In genomic region chr2:115460882-115461151, GRCm38 (mm10) we compare ENCODE assay signal across 25 mouse cellular contexts.
DNase-seq lines count a peak whose midpoint lies in the region; ATAC-seq and TF ChIP-seq lines count a peak whose summit lies in the region.
"Had no signal": no experiment of that assay in that cellular context is flagged by ENCODE, and none has a peak within 500 bp of the region (broad histone marks: within the 10 kb centered on the region; RNA-seq: fewer than 3 reads in every experiment).

No protein-coding gene starts in this region.

- H3K4me1 ChIP-seq in hindbrain, embryonic 11.5 days (replicated peaks; ENCODE audit: control insufficient read depth, insufficient read depth, low read length) = no peaks in the 10 kb centered on the region
- H3K4me1 ChIP-seq in hindbrain, postnatal 0 days (ENCODE audit: insufficient read depth, low read length) = no peaks in the 10 kb centered on the region
- H3K4me1 ChIP-seq in midbrain, embryonic 14.5 days (ENCODE audit: control insufficient read depth, insufficient read depth, low read length) = 0 out of 2 replicates have a peak, but pooled peaks cover 4% of the 10 kb centered on the region
- no peaks in the 10 kb centered on the region; the same call in 1 of the 2 replicates for H3K4me1 ChIP-seq in midbrain, embryonic 16.5 days (ENCODE audit: control insufficient read depth, insufficient read depth, low read length)
- H3K4me1 ChIP-seq in forebrain, embryonic 12.5 days = peaks cover 19% of the 10 kb centered on the region
- no peaks in the 10 kb centered on the region for H3K4me1 ChIP-seq in hindbrain, embryonic 16.5 days (ENCODE audit: control insufficient read depth, insufficient read depth, low read depth, low read length)
- H3K4me1 ChIP-seq: limb, embryonic 12.5 days; liver, embryonic 12.5 days; stomach, embryonic 15.5 days had no signal

- peak; percentile 63; the same call in 1 of the 2 replicates for ATAC-seq in hindbrain, embryonic 11.5 days (ENCODE audit: low FRiP score)
- ATAC-seq in hindbrain, postnatal 0 days = no peak
- peak; percentile 6; the same call in 1 of the 2 replicates for ATAC-seq in midbrain, embryonic 14.5 days (ENCODE audit: low FRiP score, low TSS enrichment)
- no peak; the same call in none of the 2 replicates for ATAC-seq in midbrain, embryonic 16.5 days
- no peak for ATAC-seq in forebrain, embryonic 12.5 days (ENCODE audit: low FRiP score)
- ATAC-seq in hindbrain, embryonic 16.5 days = peak; percentile 27; the same call in 1 of the 2 replicates
- ATAC-seq: CD4-positive, CD25-positive, alpha-beta regulatory T cell, adult 4 months; liver, embryonic 12.5 days had no signal

- no peak overlapping the region for H3K27ac ChIP-seq in hindbrain, embryonic 11.5 days (ENCODE audit: low read depth, low read length)
- no peak overlapping the region for H3K27ac ChIP-seq in hindbrain, postnatal 0 days
- no peak overlapping the region for H3K27ac ChIP-seq in midbrain, embryonic 14.5 days (replicated peaks; ENCODE audit: low read depth, low read length)
- H3K27ac ChIP-seq in midbrain, embryonic 16.5 days (ENCODE audit: low read length) = no peak overlapping the region
- peak overlapping the region; percentile 42; the same call in 1 of the 2 replicates for H3K27ac ChIP-seq in forebrain, embryonic 12.5 days
- no peak overlapping the region for H3K27ac ChIP-seq in hindbrain, embryonic 16.5 days (ENCODE audit: low read depth, low read length)
- H3K27ac ChIP-seq: embryonic facial prominence, embryonic 13.5 days; gastrocnemius, adult 2 months; limb, embryonic 12.5 days; liver, embryonic 12.5 days had no signal

- no peak overlapping the region for H3K4me3 ChIP-seq in hindbrain, embryonic 11.5 days (ENCODE audit: low read depth, low read length)
- H3K4me3 ChIP-seq in hindbrain, postnatal 0 days (ENCODE audit: low read length) = no peak overlapping the region
- no peak overlapping the region for H3K4me3 ChIP-seq in midbrain, embryonic 14.5 days (replicated peaks; ENCODE audit: low read depth, low read length)
- no peak overlapping the region for H3K4me3 ChIP-seq in midbrain, embryonic 16.5 days (ENCODE audit: low read depth, low read length)
- H3K4me3 ChIP-seq in forebrain, embryonic 12.5 days (replicated peaks) = no peak overlapping the region
- H3K4me3 ChIP-seq in hindbrain, embryonic 16.5 days (ENCODE audit: low read length) = no peak overlapping the region
- H3K4me3 ChIP-seq: embryonic facial prominence, embryonic 13.5 days; erythroblast, embryonic 14.5 days; gastrocnemius, adult 2 months; limb, embryonic 12.5 days; liver, embryonic 12.5 days; stomach, embryonic 15.5 days had no signal

- no peaks in the 10 kb centered on the region for H3K9me3 ChIP-seq in hindbrain, embryonic 11.5 days (ENCODE audit: control insufficient read depth, low read length)
- no peaks in the 10 kb centered on the region for H3K9me3 ChIP-seq in hindbrain, postnatal 0 days (ENCODE audit: low read length)
- no peaks in the 10 kb centered on the region for H3K9me3 ChIP-seq in midbrain, embryonic 14.5 days (ENCODE audit: control insufficient read depth, low read length)
- no peaks in the 10 kb centered on the region for H3K9me3 ChIP-seq in midbrain, embryonic 16.5 days (replicated peaks; ENCODE audit: control insufficient read depth, low read length, poor library complexity, severe bottlenecking)
- no peaks in the 10 kb centered on the region for H3K9me3 ChIP-seq in forebrain, embryonic 12.5 days
- no peaks in the 10 kb centered on the region for H3K9me3 ChIP-seq in hindbrain, embryonic 16.5 days (ENCODE audit: control insufficient read depth, low read length)
- H3K9me3 ChIP-seq: embryonic facial prominence, embryonic 13.5 days; limb, embryonic 12.5 days; liver, embryonic 12.5 days; stomach, embryonic 15.5 days had no signal

- H3K4me2 ChIP-seq in hindbrain, embryonic 11.5 days (replicated peaks; ENCODE audit: low read depth, low read length) = no peak overlapping the region
- no peak overlapping the region for H3K4me2 ChIP-seq in hindbrain, postnatal 0 days (ENCODE audit: low read depth, low read length)
- H3K4me2 ChIP-seq in midbrain, embryonic 14.5 days (ENCODE audit: low read length) = no peak overlapping the region
- no peak overlapping the region for H3K4me2 ChIP-seq in midbrain, embryonic 16.5 days (ENCODE audit: low read length)
- H3K4me2 ChIP-seq in forebrain, embryonic 12.5 days = no peak overlapping the region
- H3K4me2 ChIP-seq in hindbrain, embryonic 16.5 days (ENCODE audit: low read length) = no peak overlapping the region
- H3K4me2 ChIP-seq: embryonic facial prominence, embryonic 13.5 days; limb, embryonic 12.5 days; liver, embryonic 12.5 days; stomach, embryonic 15.5 days had no signal

- DNase-seq in hindbrain, embryonic 11.5 days (ENCODE audit: low spot score) = no peak
- no peak for DNase-seq in hindbrain, postnatal 0 days (ENCODE audit: low spot score)
- no peak for DNase-seq in midbrain, embryonic 14.5 days
- no peak for DNase-seq in spleen, adult 18-20 months
- DNase-seq: adrenal gland, postnatal 14 days; cerebellum, adult 8-10 months; cerebellum, postnatal 36 days; embryo, embryonic 11 days; gastrocnemius, adult 2 months; heart, postnatal 4 days; kidney, postnatal 36 days; lung, adult 2 months; retina, postnatal 1 day; right cerebral cortex, postnatal 25 days; thymus, adult 2 months; thymus, postnatal 4 days had no signal

- H3K9ac ChIP-seq in hindbrain, embryonic 11.5 days (ENCODE audit: low read depth, low read length) = no peak overlapping the region
- H3K9ac ChIP-seq in hindbrain, postnatal 0 days (replicated peaks; ENCODE audit: low read length) = no peak overlapping the region
- H3K9ac ChIP-seq in midbrain, embryonic 14.5 days (replicated peaks; ENCODE audit: low read length) = no peak overlapping the region
- H3K9ac ChIP-seq in midbrain, embryonic 16.5 days (ENCODE audit: low read depth, low read length) = no peak overlapping the region
- H3K9ac ChIP-seq in forebrain, embryonic 12.5 days = no peak overlapping the region
- H3K9ac ChIP-seq in hindbrain, embryonic 16.5 days (ENCODE audit: low read depth, low read length) = no peak overlapping the region
- H3K9ac ChIP-seq: embryonic facial prominence, embryonic 13.5 days; limb, embryonic 12.5 days; liver, embryonic 12.5 days; stomach, embryonic 15.5 days had no signal

- no peaks in the 10 kb centered on the region for H3K27me3 ChIP-seq in hindbrain, embryonic 11.5 days (ENCODE audit: control insufficient read depth, insufficient read depth, low read length)
- no peaks in the 10 kb centered on the region for H3K27me3 ChIP-seq in hindbrain, postnatal 0 days (ENCODE audit: insufficient read depth, low read length)
- no peaks in the 10 kb centered on the region for H3K27me3 ChIP-seq in midbrain, embryonic 14.5 days (ENCODE audit: control insufficient read depth, insufficient read depth, low read length)
- H3K27me3 ChIP-seq in midbrain, embryonic 16.5 days (ENCODE audit: control insufficient read depth, insufficient read depth, low read depth, low read length) = no peaks in the 10 kb centered on the region
- no peaks in the 10 kb centered on the region for H3K27me3 ChIP-seq in forebrain, embryonic 12.5 days
- H3K27me3 ChIP-seq in hindbrain, embryonic 16.5 days (replicated peaks; ENCODE audit: control insufficient read depth, insufficient read depth, low read length) = no peaks in the 10 kb centered on the region
- H3K27me3 ChIP-seq: embryonic facial prominence, embryonic 13.5 days; limb, embryonic 12.5 days; liver, embryonic 12.5 days; stomach, embryonic 15.5 days had no signal

- H3K36me3 ChIP-seq in hindbrain, embryonic 11.5 days (ENCODE audit: control insufficient read depth, insufficient read depth, low read length) = no peaks in the 10 kb centered on the region
- no peaks in the 10 kb centered on the region for H3K36me3 ChIP-seq in hindbrain, postnatal 0 days (ENCODE audit: insufficient read depth, low read length)
- no peaks in the 10 kb centered on the region for H3K36me3 ChIP-seq in midbrain, embryonic 14.5 days (ENCODE audit: control insufficient read depth, insufficient read depth, low read length)
- no peaks in the 10 kb centered on the region for H3K36me3 ChIP-seq in midbrain, embryonic 16.5 days (ENCODE audit: control insufficient read depth, insufficient read depth, low read length)
- no peaks in the 10 kb centered on the region for H3K36me3 ChIP-seq in forebrain, embryonic 12.5 days (replicated peaks)
- no peaks in the 10 kb centered on the region for H3K36me3 ChIP-seq in hindbrain, embryonic 16.5 days (ENCODE audit: control insufficient read depth, insufficient read depth, low read length)
- H3K36me3 ChIP-seq: embryonic facial prominence, embryonic 13.5 days; limb, embryonic 12.5 days; liver, embryonic 12.5 days; stomach, embryonic 15.5 days had no signal

- TF ChIP-seq CTCF in hindbrain, postnatal 0 days (IDR thresholded peaks at IDR 0.05; ENCODE audit: low read depth) = no peak

- WGBS in hindbrain, embryonic 11.5 days = 63% methylated on average over 1 of the region's 1 CpGs
- WGBS in hindbrain, postnatal 0 days = 50% methylated on average over 1 of the region's 1 CpGs
- 39% methylated on average over 1 of the region's 1 CpGs for WGBS in midbrain, embryonic 14.5 days
- WGBS in midbrain, embryonic 16.5 days = 17% methylated on average over 1 of the region's 1 CpGs
- 8% methylated on average over 1 of the region's 1 CpGs for WGBS in forebrain, embryonic 12.5 days
- WGBS in hindbrain, embryonic 16.5 days = 34% methylated on average over 1 of the region's 1 CpGs

Comparison
In these comparisons a context has a peak if more than half of its experiments do, and no peak if none do; other contexts are left out.
1. ATAC-seq: peak in hindbrain, embryonic 11.5 days (single experiment), midbrain, embryonic 14.5 days (single experiment) and hindbrain, embryonic 16.5 days (single experiment); none in hindbrain, postnatal 0 days (single experiment), midbrain, embryonic 16.5 days (single experiment) and forebrain, embryonic 12.5 days (single experiment).